Mouse (Mus musculus) A20 (cell line): ENCODE data around the gene Sf1.

Experiments
- DNase-seq: peaks from one replicate; pipeline ENCODE4 v3.0.0-alpha.2; 2011; ENCODE audit warnings: low read depth, low spot score

The Sf1 gene

DNA sequence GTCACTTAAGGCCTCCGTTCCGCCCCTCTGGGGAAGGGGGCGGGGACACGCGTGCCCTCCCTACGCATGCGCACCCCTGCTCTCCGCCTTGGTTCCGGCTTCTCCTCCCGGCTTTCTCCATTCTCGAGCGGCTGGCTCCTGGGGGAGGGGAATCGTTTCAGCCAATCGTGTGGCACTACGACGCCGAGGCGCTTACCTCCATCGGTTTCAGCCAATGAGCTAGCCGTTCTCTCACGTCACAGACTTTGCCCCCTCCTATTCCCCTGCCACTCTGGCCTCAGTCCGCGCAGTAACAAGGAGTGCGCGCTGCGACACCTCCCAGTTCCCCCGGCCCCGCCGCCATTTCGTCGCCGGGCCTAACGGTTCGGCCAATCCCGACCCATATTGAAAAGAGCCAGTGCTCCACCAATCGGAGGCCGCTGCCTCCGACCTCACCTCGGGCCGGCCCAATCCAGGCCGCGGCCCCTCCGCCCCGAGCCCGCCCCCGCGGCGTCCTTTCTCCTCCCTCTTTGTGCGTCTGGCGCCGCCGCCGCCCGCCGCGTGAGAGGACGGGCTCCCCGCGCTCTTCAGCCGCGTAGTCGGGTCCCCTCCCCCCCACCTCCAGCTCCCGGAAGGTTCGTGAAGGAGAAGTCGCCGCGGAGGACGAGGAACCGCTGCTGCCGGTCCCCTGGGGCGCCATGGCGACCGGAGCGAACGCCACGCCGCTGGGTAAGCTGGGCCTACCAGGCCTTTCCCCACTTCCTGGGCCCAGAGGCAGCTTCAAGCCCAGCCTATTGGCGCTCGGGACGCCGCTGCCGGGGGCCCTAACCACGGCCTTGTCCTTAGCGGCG lies at the start of gene Sf1:
TSS of gene Sf1 (plus strand) at position 280 of the 830 bp plus-strand sequence.
- peak; percentile 100 for DNase-seq

DNA sequence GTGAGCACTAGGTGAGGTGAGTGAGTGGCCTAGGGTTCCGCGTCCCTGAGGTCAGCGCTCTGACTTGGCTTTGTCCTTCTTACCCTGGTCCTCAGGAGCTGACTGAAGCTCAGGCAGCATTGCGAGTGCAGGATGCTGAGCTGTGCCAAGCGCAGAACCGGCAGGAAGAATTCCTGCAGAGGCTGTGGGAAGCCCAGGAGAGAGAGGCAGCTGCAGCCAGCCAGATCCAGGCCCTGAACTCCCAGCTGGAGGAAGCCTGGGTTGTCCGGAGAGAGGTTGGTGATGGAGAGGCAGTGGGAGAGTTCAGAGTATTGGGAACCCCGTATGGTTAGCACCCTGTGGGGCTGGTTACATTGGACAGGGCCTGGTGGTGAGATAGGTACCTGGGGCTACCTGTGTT lies 49.7 kb upstream of the Sf1 start:
- DNase-seq = no peak

DNA sequence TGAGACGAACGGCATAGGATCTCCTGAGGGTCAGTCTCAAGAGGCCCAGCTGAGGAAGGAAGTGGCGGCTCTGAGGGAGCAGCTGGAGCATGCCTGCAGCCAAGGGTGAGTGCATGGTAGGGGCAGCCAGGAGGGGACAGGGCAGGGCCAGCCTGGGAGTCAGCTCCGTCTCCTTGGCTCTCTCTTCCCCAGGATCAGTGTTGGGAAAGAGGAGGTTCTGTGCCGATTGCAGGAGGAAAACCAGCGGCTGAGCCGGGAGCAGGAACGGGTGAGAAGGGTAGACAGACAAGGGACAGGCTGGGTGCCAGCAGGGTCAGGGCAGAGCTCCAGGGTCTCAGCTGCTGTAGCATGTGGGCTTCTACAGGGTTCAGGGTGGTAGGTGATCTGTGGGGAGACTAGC lies 49.0 kb upstream of the Sf1 start:
- DNase-seq = no peak

DNA sequence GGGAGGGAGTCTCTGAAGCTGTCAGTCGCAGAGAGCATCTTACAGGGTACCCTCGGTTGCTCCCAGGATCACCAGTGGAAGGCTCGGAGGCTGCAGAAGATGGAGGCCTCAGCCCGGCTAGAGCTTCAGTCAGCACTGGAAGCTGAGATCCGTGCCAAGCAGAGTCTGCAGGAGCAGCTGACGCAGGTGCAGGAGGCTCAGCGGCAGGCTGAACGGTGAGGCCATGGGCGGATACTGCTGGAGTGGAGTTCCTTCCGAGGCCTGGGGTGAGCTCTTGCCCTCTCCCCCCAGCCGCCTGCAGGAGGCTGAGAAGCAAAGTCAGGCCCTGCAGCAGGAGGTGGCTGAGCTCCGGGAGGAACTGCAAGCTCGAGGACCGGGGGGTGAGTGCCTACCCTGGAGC lies 47.9 kb upstream of the Sf1 start:
- no peak for DNase-seq

DNA sequence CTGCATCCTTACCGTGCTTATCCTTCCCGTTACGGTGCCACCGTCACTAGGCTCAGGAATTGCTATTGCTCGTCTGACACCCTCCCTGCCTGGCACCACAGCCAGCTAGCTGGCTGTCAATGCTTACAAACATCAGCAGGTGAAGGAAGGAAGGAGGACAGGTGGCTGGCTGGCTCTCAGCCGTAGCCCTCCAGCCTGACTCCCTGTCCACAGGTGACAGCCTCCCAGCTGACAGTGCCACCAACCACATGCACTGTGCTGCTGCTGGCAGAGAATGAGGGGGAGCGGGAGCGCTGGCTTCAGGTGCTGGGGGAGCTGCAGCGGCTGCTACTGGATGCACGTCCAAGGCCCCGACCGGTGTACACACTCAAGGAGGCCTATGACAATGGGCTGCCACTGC lies 45.3 kb upstream of the Sf1 start:
- DNase-seq = no peak

DNA sequence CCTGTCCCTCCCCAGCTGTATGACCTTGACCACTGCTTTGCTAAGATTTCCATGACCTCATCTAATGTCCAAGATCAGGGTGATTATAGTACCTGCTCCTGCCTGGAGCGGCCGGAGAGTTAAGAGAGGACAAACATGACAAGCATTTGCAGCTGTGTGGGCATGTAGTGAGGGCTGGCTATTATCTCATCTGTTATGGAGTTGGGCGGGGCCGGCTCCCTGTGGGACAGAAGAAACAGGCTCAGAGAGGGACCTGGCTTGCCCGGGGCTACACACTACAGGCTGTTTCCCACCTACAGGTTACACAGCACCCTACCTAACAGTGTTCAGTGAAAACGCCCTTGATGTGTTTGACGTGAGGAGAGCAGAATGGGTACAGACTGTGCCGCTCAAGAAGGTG lies 42.1 kb upstream of the Sf1 start:
- peak; percentile 21 for DNase-seq

DNA sequence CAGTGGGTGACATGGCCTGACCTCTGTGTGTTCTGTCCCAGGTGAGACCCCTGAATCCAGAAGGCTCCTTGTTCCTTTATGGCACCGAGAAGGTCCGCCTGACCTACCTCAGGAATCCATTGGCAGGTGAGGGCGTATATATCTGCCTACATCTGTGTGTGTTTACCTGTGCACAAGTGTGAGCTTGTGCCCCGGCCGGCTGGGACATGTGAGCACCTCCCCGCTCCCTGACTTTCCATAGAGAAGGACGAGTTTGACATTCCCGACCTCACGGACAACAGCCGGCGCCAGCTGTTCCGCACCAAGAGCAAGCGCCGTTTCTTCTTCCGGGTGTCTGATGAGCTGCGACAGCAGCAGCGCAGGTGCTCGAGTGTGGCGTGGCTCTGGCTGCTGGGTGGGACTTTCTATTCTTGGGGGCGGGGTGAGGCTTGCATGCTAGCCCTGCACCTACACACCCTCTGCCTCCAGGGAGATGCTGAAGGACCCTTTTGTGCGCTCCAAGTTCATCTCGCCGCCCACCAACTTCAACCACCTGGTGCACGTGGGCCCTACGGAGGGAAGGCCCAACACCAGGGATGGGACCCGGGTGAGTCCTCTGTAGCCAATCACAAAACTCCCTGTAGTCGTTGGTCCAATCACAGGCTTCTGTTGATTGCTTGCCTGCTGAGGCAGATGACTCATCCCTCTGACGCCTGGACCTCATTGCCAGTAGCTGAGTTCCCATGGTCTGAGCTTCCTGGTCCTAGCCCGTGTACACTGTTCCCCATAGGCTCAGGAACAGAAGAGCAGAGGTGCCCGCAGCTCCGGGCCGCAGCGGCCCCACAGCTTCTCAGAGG lies 41.5 kb upstream of the Sf1 start:
- peak; percentile 94 for DNase-seq

DNA sequence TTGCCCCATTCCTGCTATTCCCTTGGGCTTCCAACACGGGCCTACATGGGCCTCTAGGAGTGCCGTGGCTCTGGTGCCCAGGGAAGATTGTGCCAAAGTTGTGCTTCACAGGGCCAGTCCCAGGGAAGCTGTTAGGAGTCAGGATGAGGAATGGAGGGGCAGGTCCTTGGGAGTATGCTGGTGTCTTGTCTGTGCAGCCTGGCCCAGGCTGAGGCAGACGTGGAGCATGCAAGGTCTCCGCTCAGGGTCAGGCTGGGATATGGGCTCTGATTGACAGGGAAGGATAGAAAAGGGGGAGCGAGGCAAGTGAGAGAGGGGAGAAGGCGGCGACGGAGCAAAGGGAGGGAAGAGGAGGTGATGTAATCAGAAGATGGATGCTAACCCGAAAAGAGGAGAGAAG lies 38.7 kb upstream of the Sf1 start:
- no peak for DNase-seq

DNA sequence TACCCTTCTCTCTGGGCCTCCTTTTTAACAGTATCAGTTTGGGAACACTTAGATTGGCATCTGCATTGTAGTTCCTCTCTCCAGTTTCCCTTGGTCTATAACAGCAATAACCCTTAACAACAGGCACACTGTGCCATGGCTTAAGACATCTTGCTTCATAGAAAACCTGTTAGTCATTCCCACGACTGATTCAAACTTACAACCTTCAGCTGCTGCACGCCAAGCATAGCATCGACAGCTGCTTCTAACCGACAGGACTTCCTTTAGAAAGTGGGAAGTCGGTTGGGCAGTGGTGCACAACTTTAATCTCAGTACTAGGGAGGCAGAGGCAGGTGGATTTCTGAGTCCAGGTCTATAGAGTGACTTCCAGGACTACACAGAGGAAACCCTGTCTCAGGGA lies 32.3 kb upstream of the Sf1 start:
- DNase-seq = no peak

DNA sequence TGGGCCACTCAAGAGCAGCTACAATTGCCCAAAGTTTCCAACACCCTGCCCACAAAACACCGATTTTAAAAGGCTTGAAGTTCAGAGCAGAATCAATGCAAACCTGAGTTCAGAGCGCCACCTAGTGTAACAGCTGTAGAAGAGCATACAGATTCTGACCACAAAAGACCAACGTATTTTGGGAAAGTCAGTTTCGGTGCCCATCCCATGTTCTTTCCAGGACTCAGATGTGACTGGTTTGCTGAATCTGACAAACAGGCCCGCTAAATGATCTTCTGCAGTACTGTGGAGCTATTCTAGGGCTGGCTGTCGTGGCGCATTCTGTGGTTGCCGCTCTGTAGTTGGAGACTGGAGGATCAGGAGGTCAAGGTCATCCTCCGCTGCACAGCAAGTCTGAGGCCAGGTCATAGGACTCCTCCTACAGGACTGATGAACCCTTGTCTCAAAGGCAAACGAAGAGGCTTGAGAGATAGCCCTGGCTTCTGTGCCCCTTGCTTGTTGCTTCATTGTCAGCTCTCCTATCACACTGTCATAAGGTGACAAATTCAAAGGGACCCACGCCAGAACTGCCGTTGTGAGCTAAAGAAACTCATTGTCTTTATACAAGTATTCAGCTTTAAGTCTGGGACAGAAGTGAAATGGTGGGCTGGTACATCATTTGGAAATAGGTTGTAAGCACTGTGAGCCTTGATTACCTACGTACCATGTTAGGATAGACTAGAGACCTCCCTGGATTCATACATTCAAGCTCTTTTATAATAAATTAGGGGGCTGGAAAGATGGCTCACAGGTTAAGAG lies 31.6 kb upstream of the Sf1 start:
- DNase-seq = peak; percentile 79

DNA sequence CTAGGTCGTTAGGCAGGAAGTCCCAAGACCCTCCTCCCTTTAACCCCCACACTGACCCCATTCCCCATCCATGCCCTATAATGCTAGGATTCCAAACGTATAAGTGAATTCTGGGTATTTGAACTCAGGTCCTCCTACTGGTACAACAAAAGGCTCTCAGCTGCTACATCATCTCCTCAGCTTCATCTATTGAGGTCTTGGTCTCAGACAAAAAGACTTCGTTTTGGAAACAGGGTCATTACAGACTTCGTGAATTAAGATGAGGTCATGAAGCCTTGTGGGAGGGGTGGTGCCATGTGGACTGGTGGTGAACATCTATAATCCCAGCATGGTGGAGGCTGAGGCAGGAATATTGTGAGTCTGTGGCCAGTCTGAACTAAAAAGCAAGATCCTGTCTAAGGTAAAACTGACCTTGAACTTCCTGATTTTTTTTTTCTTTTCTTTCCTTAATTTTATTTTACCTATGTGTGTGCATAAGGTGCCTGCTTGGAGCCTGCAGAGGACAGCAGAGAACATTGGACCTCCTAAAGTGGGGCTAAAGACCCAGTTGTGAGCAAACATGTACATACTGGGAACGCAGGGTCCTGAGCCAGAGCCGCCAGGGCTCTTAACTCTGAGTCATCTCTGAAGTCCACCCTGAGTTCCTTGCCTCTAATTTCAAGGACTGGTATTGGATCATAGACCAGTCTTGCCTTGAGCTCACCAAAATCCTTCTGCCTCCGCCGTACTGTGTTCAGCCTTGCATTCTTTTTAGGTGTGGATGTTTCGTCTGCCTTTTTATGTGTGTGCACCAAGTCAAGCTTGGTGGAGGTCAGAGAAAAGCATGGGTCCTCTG lies 29.5 kb upstream of the Sf1 start:
- DNase-seq = no peak

DNA sequence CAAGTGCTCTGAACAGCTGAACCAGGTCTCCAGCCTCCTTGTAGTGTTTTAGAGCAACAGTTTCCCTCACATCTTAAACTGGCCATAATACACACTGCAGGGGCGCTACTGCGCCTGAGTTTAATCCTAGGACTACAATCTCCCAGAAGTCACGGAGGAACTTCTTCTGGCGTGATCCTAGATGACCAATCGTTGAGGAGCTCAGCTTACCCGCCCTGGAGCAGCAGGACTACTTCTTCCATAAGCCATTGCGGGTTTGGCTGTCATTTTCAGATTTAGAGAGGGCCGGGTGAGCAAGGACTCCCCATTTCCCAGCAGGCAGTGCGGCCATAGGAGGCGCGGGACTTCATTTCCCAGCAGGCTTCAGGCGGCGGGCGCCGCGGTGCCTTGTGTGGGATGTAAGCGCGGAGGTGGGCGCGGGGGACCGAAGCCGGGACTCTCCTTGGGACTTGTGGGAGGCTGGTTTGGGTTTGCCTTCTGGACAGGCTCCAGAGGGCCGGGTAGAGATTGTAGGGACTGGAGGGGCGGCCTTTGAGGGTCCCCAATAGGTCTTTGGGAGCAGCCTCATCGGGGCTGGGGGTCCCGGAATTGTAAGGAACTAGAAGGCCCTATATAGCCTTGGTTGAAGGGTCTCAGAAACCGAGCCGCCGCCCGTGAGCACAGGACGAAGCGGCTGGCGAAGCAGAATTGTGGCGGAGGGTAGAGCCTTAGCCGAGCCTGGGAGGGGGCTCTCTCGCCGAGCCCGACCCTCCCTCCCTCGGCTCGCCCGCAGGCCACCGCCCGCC lies 28.6 kb upstream of the Sf1 start, which contains the start of gene Men1:
TSS of gene Men1 (plus strand) at position 307 of the 785 bp plus-strand sequence.
- peak; percentile 96 for DNase-seq

DNA sequence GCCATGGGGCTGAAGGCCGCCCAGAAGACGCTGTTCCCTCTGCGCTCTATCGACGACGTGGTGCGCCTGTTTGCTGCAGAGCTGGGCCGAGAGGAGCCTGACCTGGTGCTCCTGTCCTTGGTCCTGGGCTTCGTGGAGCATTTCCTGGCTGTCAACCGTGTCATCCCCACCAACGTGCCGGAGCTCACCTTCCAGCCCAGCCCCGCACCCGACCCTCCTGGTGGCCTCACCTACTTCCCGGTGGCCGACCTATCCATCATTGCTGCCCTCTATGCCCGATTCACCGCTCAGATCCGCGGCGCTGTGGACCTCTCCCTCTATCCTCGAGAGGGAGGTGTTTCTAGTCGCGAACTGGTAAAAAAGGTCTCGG lies 28.0 kb upstream of the Sf1 start:
- peak; percentile 45 for DNase-seq

DNA sequence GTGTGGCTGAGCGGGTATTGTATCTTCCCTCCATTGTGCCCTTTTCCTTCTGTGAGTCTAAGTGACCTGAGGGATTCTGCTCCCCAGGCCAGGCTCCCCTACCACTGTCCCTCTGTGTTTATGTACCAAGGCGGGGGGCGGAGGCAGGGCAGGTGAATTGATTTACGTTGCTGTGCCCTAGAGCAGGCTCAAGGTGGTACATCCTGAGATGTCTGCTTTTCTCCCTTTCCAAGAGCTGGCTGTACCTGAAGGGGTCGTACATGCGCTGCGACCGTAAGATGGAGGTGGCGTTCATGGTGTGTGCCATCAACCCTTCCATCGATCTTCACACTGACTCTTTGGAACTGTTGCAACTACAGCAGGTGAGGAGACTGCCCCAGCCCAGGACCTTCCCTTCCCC lies 26.6 kb upstream of the Sf1 start:
- no peak for DNase-seq

DNA sequence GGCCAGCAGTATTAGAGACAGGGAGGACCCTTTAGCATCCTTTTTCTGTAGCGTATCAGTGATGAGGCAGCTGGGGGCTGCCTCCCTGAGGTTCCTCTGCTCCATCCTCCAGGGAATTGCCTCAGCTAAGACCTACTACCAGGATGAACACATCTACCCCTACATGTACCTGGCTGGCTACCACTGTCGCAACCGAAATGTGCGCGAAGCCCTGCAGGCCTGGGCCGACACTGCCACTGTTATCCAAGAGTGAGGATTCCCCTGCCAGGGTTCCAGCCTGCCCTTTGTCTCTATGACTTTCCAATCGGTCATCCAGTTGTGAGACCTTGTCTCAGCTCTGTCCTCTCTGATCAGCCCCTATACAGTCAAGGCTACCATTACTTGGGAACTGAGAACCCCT lies 25.3 kb upstream of the Sf1 start:
- DNase-seq = no peak

DNA sequence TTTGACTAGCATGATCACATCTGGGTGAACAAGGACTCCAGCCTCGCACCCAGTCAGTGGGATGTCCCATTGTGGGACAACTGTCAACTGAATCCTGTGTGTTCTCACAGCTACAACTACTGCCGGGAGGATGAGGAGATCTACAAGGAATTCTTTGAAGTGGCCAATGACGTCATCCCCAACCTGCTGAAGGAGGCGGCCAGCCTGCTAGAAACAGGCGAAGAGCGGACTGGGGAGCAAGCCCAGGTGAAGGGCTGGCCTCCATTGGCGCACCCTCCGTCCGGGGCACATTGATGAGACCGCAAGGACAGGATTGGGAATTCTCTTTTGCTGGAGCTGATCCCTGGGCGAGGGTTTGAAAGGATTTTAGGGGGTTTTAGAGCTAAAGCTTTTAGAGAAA lies 24.8 kb upstream of the Sf1 start:
- no peak for DNase-seq

DNA sequence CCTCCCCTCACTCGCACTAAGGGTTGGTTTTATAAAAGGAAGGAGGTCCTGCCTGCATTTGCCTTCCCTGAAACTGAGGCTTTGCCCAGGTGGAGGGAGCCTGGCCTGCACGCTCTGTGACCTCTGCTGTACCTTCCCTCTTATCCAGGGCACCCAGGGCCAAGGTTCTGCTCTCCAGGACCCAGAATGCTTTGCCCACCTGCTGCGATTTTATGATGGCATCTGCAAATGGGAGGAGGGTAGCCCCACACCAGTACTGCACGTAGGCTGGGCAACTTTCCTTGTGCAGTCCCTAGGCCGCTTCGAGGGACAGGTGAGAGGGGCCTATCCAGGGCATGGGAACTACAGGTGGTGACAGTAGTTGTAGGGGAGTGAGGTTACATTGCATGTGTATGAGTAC lies 24.3 kb upstream of the Sf1 start:
- no peak for DNase-seq

DNA sequence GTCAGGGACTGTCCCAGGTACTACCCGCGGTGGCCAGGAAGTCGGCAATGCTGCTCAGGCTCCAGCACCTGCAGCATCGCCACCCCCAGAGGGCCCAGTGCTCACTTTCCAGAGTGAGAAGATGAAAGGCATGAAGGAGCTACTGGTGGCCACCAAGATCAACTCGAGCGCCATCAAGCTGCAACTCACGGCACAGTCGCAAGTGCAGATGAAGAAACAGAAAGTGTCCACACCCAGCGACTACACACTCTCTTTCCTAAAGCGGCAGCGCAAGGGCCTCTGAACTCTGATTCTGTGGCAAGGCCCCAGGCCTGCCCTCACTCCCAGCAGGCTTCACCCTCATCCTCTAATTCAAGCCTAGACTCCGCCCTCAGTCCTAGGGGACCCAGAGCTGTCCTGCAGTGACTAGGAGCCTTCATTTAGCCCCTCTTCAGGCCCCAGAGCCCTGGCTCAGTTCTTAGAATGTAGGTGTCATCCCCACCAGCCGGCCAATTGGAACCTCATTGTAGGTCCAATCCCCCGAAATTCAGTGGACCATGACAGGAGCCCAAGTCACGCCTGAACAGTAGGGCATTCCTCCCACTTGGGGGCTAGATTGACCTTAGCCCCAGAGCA lies 23.5 kb upstream of the Sf1 start:
- DNase-seq = peak; percentile 88

DNA sequence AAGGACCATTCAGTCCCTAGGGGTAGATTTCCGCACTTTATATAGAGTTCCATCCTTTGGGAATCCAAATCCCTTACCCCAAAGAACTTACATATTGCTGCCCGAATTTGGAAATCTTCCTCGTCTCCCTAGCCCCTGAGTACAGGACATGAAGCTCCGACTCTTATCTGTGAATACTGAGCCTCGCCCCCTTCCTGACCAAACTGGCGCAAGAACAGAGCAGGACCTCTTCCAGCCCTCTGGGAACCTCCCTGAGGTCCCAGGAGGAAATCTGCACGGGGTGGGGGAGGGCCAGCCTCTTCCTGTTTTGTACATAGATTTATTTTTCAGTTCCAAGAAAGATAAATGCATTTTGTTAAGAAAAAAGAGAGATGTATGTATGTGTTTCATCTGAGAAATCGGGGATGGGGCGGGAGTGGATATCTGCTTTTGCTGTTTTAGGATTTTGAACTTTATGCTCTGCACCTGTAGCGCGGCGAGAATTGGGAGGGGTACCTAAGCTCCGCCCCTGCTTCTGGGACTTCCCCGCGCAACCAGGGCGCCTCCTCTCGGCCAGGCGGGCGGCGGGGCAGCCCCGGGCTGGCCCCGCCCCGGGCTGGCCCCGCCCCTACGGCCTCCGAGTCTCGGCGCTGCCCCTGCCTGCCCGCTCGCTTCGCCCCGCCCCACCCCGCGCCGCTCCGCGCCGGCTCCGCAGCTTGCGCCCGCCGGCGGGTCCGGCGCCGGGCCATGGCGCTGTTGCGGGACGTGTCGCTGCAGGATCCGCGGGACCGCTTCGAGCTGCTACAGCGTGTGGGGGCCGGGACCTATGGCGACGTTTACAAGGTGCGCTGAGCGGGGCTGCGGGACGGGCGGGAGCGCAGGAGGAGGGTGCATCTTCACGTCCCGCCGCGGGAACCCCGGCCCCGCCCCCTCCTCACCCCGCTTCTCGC lies 22.7 kb upstream of the Sf1 start, which contains the start of gene Map4k2:
TSS of gene Map4k2 (plus strand) at position 612 of the 929 bp plus-strand sequence.
- DNase-seq = peak; percentile 93
